Mouse (Mus musculus) spleen, adult 2 months (tissue): ENCODE measurements around the gene Ccm2l.

Experiments used
- CTCF ChIP-seq: fragments of 200-500 bp; IDR thresholded peaks from 2 replicates; pipeline ENCODE4 v1.5.1; 2011; ENCODE audit warnings: mild to moderate bottlenecking, inconsistent platforms; ENCODE audit not compliant: insufficient read depth, insufficient read length, insufficient replicate concordance; ENCODE audit errors: extremely low read depth
- POLR2A ChIP-seq: fragments of 200-500 bp; IDR thresholded peaks from 2 replicates; pipeline ENCODE4 v1.6.1; 2011; ENCODE audit warnings: low read depth, low read length, inconsistent platforms

DNA sequence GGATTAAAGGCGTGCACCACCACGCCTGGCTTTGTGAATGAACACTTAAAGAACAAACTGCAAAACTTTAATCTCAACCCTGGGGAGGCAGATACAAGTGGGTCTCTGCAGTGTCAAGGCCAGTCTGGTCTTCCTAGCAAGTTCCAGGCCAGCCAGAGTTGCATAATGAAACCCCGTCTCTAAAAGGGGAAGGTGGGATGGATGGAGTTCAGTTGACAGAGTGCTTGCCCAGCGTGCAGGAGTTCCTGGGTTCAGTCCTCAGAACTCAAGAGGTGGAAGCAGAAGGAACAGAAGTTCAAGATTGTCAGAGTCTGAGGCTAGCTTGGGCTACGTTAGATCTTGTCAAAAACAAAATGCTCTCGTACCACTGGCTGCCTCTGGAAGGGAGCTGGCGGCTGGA is 39.7 kb upstream of the Ccm2l start:
- TF ChIP-seq CTCF (no peak), POLR2A (no peak)
